Mouse (Mus musculus): ENCODE measurements around the gene Nosip.
A peak's percentile ranks its signal among the peaks of the same experiment; 100 is the strongest.

Nosip gene

GRCm38 (mm10) chr7:45036702-45037101, 25.5 kb upstream of the Nosip start:
- no peak for DNase-seq

GRCm38 (mm10) chr7:45037720-45038361, 24.4 kb upstream of the Nosip start:
- DNase-seq, result peak; percentile 76

GRCm38 (mm10) chr7:45038411-45038810, 23.8 kb upstream of the Nosip start:
- no peak for DNase-seq

GRCm38 (mm10) chr7:45040851-45041250, 21.4 kb upstream of the Nosip start:
- DNase-seq, result no peak

GRCm38 (mm10) chr7:45043307-45043706, 18.9 kb upstream of the Nosip start:
- DNase-seq, result no peak

- no peak for DNase-seq
Observed at GRCm38 (mm10) chr7:45045741-45046140, 16.5 kb upstream of the Nosip start.

- DNase-seq, result no peak
Observed at GRCm38 (mm10) chr7:45046853-45047350, 15.3 kb upstream of the Nosip start.

GRCm38 (mm10) chr7:45047491-45047890, 14.7 kb upstream of the Nosip start:
- DNase-seq, result no peak

- DNase-seq, result no peak
Observed at GRCm38 (mm10) chr7:45048001-45048890, 14.0 kb upstream of the Nosip start.

GRCm38 (mm10) chr7:45048923-45049657, 13.1 kb upstream of the Nosip start:
- no peak for DNase-seq

- peak; percentile 79 for DNase-seq
Observed at GRCm38 (mm10) chr7:45050945-45051600, 11.2 kb upstream of the Nosip start.

- no peak for DNase-seq
Observed at GRCm38 (mm10) chr7:45051601-45051974, 10.6 kb upstream of the Nosip start.

- DNase-seq, result peak; percentile 33
Observed at GRCm38 (mm10) chr7:45052181-45052861, 9.9 kb upstream of the Nosip start.

GRCm38 (mm10) chr7:45052862-45053116, 9.4 kb upstream of the Nosip start, which contains the start of gene Prr12:
Prr12 (minus strand) TSS chr7:45052881.
- no peak for DNase-seq

GRCm38 (mm10) chr7:45053117-45053930, 8.9 kb upstream of the Nosip start:
- DNase-seq, result peak; percentile 68

GRCm38 (mm10) chr7:45053931-45054510, 8.2 kb upstream of the Nosip start:
- DNase-seq, result peak; percentile 99

GRCm38 (mm10) chr7:45056329-45056971, 5.8 kb upstream of the Nosip start:
- DNase-seq, result no peak

GRCm38 (mm10) chr7:45056972-45057348, 5.3 kb upstream of the Nosip start:
- DNase-seq, result no peak

GRCm38 (mm10) chr7:45058607-45059571, 3.3 kb upstream of the Nosip start:
- no peak for DNase-seq

All from lung, postnatal 36 days (tissue).